Mouse (Mus musculus): ENCODE results near the gene Gm14226. TPM values are rescaled to one million over a fixed set of nuclear protein-coding genes. Genes with fewer than 3 reads are reported as not detected.
A peak's percentile ranks its signal among the peaks of the same experiment; 100 is the strongest.

Gm14226 gene
- polyA plus RNA-seq, 1 experiment, result not detected

GRCm38 (mm10) chr2:155056076-155056578 lies 38.1 kb downstream of the Gm14226 start:
- WGBS, result 77% methylated on average over 5 of the region's 5 CpGs
- Histone ChIP-seq H3K4me3 (ENCODE audit: insufficient read depth, low read depth, low read length) (no peak overlapping the region), H3K4me1 (ENCODE audit: control insufficient read depth, insufficient read depth, low read length) (no peaks in the 10 kb centered on the region), H3K27ac (ENCODE audit: insufficient read depth, low read depth, low read length) (no peak overlapping the region)
- no peak for TF ChIP-seq POLR2A (IDR thresholded peaks at IDR 0.05; ENCODE audit: insufficient read depth, low read depth, low read length)
- TF ChIP-seq CTCF (IDR thresholded peaks at IDR 0.05; ENCODE audit: insufficient read depth, low read depth, low read length), result no peak

- WGBS, result 84% methylated on average over 1 of the region's 1 CpGs
- H3K4me1 ChIP-seq (ENCODE audit: control insufficient read depth, insufficient read depth, low read length), result no peaks in the 10 kb centered on the region
- no peak overlapping the region for H3K4me3 ChIP-seq (ENCODE audit: insufficient read depth, low read depth, low read length)
- no peak overlapping the region for H3K27ac ChIP-seq (ENCODE audit: insufficient read depth, low read depth, low read length)
- TF ChIP-seq POLR2A (IDR thresholded peaks at IDR 0.05; ENCODE audit: insufficient read depth, low read depth, low read length) (no peak), CTCF (IDR thresholded peaks at IDR 0.05; ENCODE audit: insufficient read depth, low read depth, low read length) (no peak)
Observed at GRCm38 (mm10) chr2:155057361-155057760, 39.3 kb downstream of the Gm14226 start.

- Histone ChIP-seq H3K27ac (ENCODE audit: insufficient read depth, low read depth, low read length) (no peak overlapping the region), H3K4me3 (ENCODE audit: insufficient read depth, low read depth, low read length) (no peak overlapping the region), H3K4me1 (ENCODE audit: control insufficient read depth, insufficient read depth, low read length) (peaks cover 10% of the 10 kb centered on the region)
- WGBS, result 69% methylated on average over 9 of the region's 9 CpGs
- TF ChIP-seq CTCF (IDR thresholded peaks at IDR 0.05; ENCODE audit: insufficient read depth, low read depth, low read length) (no peak), POLR2A (IDR thresholded peaks at IDR 0.05; ENCODE audit: insufficient read depth, low read depth, low read length) (no peak)
Observed at GRCm38 (mm10) chr2:155071027-155071426, 53.0 kb downstream of the Gm14226 start.

- Histone ChIP-seq H3K4me1 (ENCODE audit: control insufficient read depth, insufficient read depth, low read length) (peaks cover 10% of the 10 kb centered on the region), H3K4me3 (ENCODE audit: insufficient read depth, low read depth, low read length) (no peak overlapping the region), H3K27ac (ENCODE audit: insufficient read depth, low read depth, low read length) (no peak overlapping the region)
- 83% methylated on average over 8 of the region's 8 CpGs for WGBS
- TF ChIP-seq CTCF (IDR thresholded peaks at IDR 0.05; ENCODE audit: insufficient read depth, low read depth, low read length) (no peak), POLR2A (IDR thresholded peaks at IDR 0.05; ENCODE audit: insufficient read depth, low read depth, low read length) (no peak)
Observed at GRCm38 (mm10) chr2:155072353-155073145, 54.5 kb downstream of the Gm14226 start.

- no peak for TF ChIP-seq CTCF (IDR thresholded peaks at IDR 0.05; ENCODE audit: insufficient read depth, low read depth, low read length)
- TF ChIP-seq POLR2A (IDR thresholded peaks at IDR 0.05; ENCODE audit: insufficient read depth, low read depth, low read length), result no peak
- Histone ChIP-seq H3K4me3 (ENCODE audit: insufficient read depth, low read depth, low read length) (no peak overlapping the region), H3K4me1 (ENCODE audit: control insufficient read depth, insufficient read depth, low read length) (peaks cover 10% of the 10 kb centered on the region), H3K27ac (ENCODE audit: insufficient read depth, low read depth, low read length) (no peak overlapping the region)
- WGBS, result 14% methylated on average over 3 of the region's 3 CpGs
Observed at GRCm38 (mm10) chr2:155073347-155073746, 55.3 kb downstream of the Gm14226 start.

GRCm38 (mm10) chr2:155073978-155074765 lies 56.1 kb downstream of the Gm14226 start, which contains the start of gene Ahcy:
Gene Ahcy (minus strand): TSS chr2:155074497.
- Histone ChIP-seq H3K4me1 (ENCODE audit: control insufficient read depth, insufficient read depth, low read length) (peaks cover 10% of the 10 kb centered on the region), H3K4me3 (ENCODE audit: insufficient read depth, low read depth, low read length) (peak within 1 kb of the TSS; percentile 82), H3K27ac (ENCODE audit: insufficient read depth, low read depth, low read length) (peak within 1 kb of the TSS; percentile 79; the same call in 1 of the 2 replicates)
- TF ChIP-seq CTCF (IDR thresholded peaks at IDR 0.05; ENCODE audit: insufficient read depth, low read depth, low read length), result no peak
- peak; percentile 48 for TF ChIP-seq POLR2A (IDR thresholded peaks at IDR 0.05; ENCODE audit: insufficient read depth, low read depth, low read length)
- WGBS, result under 1% methylated on average over 56 of the region's 56 CpGs

- no peak for TF ChIP-seq CTCF (IDR thresholded peaks at IDR 0.05; ENCODE audit: insufficient read depth, low read depth, low read length)
- no peak for TF ChIP-seq POLR2A (IDR thresholded peaks at IDR 0.05; ENCODE audit: insufficient read depth, low read depth, low read length)
- WGBS, result 19% methylated on average over 12 of the region's 12 CpGs
- H3K4me3 ChIP-seq (ENCODE audit: insufficient read depth, low read depth, low read length), result peak overlapping the region; percentile 82
- peaks cover 10% of the 10 kb centered on the region for H3K4me1 ChIP-seq (ENCODE audit: control insufficient read depth, insufficient read depth, low read length)
- H3K27ac ChIP-seq (ENCODE audit: insufficient read depth, low read depth, low read length), result peak overlapping the region; percentile 79; the same call in 1 of the 2 replicates
Observed at GRCm38 (mm10) chr2:155074766-155075330, 56.8 kb downstream of the Gm14226 start.

- 91% methylated on average over 6 of the region's 6 CpGs for WGBS
- Histone ChIP-seq H3K4me1 (ENCODE audit: control insufficient read depth, insufficient read depth, low read length) (peaks cover 10% of the 10 kb centered on the region), H3K4me3 (ENCODE audit: insufficient read depth, low read depth, low read length) (no peak overlapping the region), H3K27ac (ENCODE audit: insufficient read depth, low read depth, low read length) (0 out of 2 replicates have a peak overlapping the region, but pooled peaks have one; percentile 79)
- TF ChIP-seq POLR2A (IDR thresholded peaks at IDR 0.05; ENCODE audit: insufficient read depth, low read depth, low read length) (no peak), CTCF (IDR thresholded peaks at IDR 0.05; ENCODE audit: insufficient read depth, low read depth, low read length) (no peak)
Observed at GRCm38 (mm10) chr2:155075649-155076048, 57.6 kb downstream of the Gm14226 start.

Other genes starting within 250 kb of the Gm14226 start
- not detected in 2 replicates for gene Gm14214, start 248.2 kb upstream of the Gm14226 start, polyA plus RNA-seq (2012; ENCODE audit: insufficient read depth, insufficient read length, low replicate concordance, missing spikeins)
- not detected in 2 replicates for gene Raly, start 227.2 kb upstream of the Gm14226 start, polyA plus RNA-seq (2012; ENCODE audit: insufficient read depth, insufficient read length, low replicate concordance, missing spikeins)
- gene a, start 226.9 kb upstream of the Gm14226 start, polyA plus RNA-seq (2012; ENCODE audit: insufficient read depth, insufficient read length, low replicate concordance, missing spikeins), result not detected in 2 replicates
- gene Eif2s2, start 125.3 kb upstream of the Gm14226 start, polyA plus RNA-seq (2012; ENCODE audit: insufficient read depth, insufficient read length, low replicate concordance, missing spikeins), result not detected in 2 replicates
- gene Ahcy, start 56.2 kb downstream of the Gm14226 start, polyA plus RNA-seq (2012; ENCODE audit: insufficient read depth, insufficient read length, low replicate concordance, missing spikeins), result not detected in 2 replicates
- gene Itch, start 115.2 kb downstream of the Gm14226 start, polyA plus RNA-seq (2012; ENCODE audit: insufficient read depth, insufficient read length, low replicate concordance, missing spikeins), result not detected in 2 replicates
- not detected in 2 replicates for gene Dynlrb1, start 218.3 kb downstream of the Gm14226 start, polyA plus RNA-seq (2012; ENCODE audit: insufficient read depth, insufficient read length, low replicate concordance, missing spikeins)